Mouse (Mus musculus): ENCODE measurements around the gene Amdhd2. TPM values are rescaled to one million over a fixed set of nuclear protein-coding genes. Genes with fewer than 3 reads are reported as not detected.
"Not testable (repeated sequence)": the region's sequence is repeated elsewhere in the genome, so short reads cannot be mapped to it uniquely, and the experiment has no call there.

Gene Amdhd2
- polyA plus RNA-seq, 1 experiment from 2014 or later = 31.2 TPM

DNA sequence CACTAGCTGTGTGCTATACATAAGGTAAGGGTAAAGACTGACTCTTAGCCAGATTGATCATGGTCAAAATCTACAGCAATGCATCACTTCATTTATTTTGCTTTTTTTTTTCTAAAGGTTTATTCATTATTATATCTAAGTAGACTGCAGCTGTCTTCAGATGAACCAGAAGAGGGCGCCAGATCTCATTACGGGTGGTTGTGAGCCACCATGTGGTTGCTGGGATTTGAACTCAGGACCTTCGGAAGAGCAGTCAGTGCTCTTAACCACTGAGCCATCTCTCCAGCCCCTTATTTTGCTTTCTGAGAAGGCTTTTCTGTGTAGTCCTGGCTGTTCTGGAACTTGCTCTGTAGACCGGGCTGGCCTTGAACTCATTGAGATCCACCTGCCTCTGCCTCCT, 30.6 kb downstream of the Amdhd2 start:
- not testable (repeated sequence) for H3K4me2 ChIP-seq; H3K9ac ChIP-seq; H3K4me3 ChIP-seq; H3K27ac ChIP-seq (replicated peaks); H3K36me3 ChIP-seq; H3K9me3 ChIP-seq; H3K27me3 ChIP-seq (replicated peaks); ATAC-seq (ENCODE audit: extremely low read depth, insufficient number of reproducible peaks, low FRiP score, low TSS enrichment)
- peaks cover 29% of the 10 kb centered on the region for H3K4me1 ChIP-seq
- 86% methylated on average over 4 of the region's 4 CpGs for WGBS

DNA sequence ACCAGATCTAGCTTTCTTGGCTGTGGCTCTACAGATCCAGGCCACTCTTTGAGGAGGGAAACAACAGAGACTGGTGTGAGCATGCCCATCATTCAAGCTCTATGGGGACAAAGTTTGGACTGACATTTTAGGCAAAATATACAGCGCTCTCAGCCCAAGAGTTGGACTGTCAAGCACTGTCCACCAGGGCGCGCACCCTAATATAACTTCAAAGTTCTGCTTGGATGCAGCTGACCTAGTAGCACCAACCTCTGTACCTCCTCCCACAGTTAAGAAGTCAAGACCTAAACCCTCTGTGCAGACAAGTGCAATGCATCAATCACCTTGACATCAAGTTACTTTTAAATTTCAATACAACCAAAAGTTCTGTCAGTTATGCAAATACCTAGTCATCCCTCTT, 32.0 kb downstream of the Amdhd2 start:
- Histone ChIP-seq H3K4me2 (no peak overlapping the region), H3K4me3 (no peak overlapping the region), H3K4me1 (peaks cover 17% of the 10 kb centered on the region), H3K36me3 (0 out of 2 replicates have a peak, but pooled peaks cover 3% of the 10 kb centered on the region), H3K27me3 (replicated peaks) (no peaks in the 10 kb centered on the region), H3K27ac (replicated peaks) (no peak overlapping the region), H3K9ac (no peak overlapping the region), H3K9me3 (no peaks in the 10 kb centered on the region)
- no peak for ATAC-seq (ENCODE audit: extremely low read depth, insufficient number of reproducible peaks, low FRiP score, low TSS enrichment)
- WGBS = 89% methylated on average over 3 of the region's 3 CpGs

DNA sequence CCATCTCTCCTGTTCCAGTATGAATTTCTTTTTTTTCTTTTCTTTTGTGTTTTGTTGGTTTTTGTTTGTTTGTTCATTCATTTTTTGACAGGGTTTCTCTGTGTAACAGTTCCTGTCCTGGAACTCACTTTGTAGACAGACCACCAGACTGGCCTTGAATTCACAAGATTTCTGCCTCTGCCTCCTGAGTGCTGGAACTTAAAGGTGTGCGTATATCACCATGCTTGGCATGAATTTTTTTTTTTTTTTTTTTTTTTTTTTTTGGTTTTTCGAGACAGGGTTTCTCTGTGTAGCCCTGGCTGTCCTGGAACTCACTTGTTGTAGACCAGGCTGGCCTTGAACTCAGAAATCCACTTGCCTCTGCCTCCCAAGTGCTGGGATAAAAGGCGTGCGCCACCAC, 34.3 kb downstream of the Amdhd2 start:
- not testable (repeated sequence) for ATAC-seq (ENCODE audit: extremely low read depth, insufficient number of reproducible peaks, low FRiP score, low TSS enrichment); H3K9ac ChIP-seq; H3K9me3 ChIP-seq; H3K4me3 ChIP-seq; H3K4me2 ChIP-seq; H3K27ac ChIP-seq (replicated peaks); H3K27me3 ChIP-seq (replicated peaks); H3K36me3 ChIP-seq; H3K4me1 ChIP-seq
- 87% methylated on average over 4 of the region's 4 CpGs for WGBS

DNA sequence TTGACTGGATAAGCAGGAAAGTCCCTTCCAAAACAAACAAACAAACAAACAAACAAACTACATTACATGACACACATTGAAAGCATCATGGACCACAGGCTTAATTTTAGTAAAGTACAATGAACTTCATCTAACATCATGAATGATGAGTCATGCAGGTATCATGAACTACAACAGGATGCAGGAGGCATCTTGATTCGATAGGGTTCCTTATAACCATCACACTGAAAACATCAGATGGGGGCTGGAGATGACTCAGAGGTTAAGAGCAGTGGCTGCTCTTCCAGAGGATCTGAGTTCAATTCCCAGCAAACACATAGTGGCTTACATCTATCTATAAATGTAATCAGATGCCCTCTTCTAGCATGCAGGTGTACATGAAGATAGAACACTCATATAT, 36.0 kb downstream of the Amdhd2 start:
- Histone ChIP-seq H3K9ac (no peak overlapping the region), H3K4me2 (no peak overlapping the region), H3K27me3 (replicated peaks) (no peaks in the 10 kb centered on the region), H3K4me3 (no peak overlapping the region), H3K9me3 (no peaks in the 10 kb centered on the region), H3K36me3 (no peaks in the 10 kb centered on the region), H3K4me1 (peaks cover 5% of the 10 kb centered on the region; the same call in 1 of the 2 replicates), H3K27ac (replicated peaks) (no peak overlapping the region)
- no peak for ATAC-seq (ENCODE audit: extremely low read depth, insufficient number of reproducible peaks, low FRiP score, low TSS enrichment)
- 90% methylated on average over 1 of the region's 1 CpGs for WGBS

DNA sequence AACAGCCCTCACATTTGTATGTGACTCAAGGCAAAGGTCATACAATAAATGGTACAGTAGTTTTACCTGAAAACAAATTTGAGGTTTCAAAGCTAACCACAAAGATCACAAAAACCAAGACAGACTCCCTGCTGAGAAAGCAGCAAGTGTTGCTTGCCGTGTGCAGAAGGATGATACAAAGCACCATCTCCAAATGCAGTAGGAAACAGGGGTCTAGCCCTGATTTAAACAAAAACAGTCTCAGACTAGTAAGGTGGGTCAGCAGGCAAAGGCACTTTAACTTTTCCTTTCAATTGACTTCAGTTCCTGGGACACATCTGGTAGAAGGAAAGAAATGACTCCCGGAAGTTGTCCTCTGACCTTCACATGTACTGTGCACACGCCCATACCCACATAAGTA, 36.8 kb downstream of the Amdhd2 start:
- no peak overlapping the region for H3K9ac ChIP-seq
- no peak overlapping the region for H3K27ac ChIP-seq (replicated peaks)
- H3K4me3 ChIP-seq = no peak overlapping the region
- H3K27me3 ChIP-seq (replicated peaks) = no peaks in the 10 kb centered on the region
- no peak overlapping the region for H3K4me2 ChIP-seq
- no peaks in the 10 kb centered on the region for H3K9me3 ChIP-seq
- peaks cover 5% of the 10 kb centered on the region; the same call in 1 of the 2 replicates for H3K36me3 ChIP-seq
- H3K4me1 ChIP-seq = peaks cover 5% of the 10 kb centered on the region; the same call in 1 of the 2 replicates
- no peak for ATAC-seq (ENCODE audit: extremely low read depth, insufficient number of reproducible peaks, low FRiP score, low TSS enrichment)
- WGBS = 80% methylated on average over 3 of the region's 3 CpGs

DNA sequence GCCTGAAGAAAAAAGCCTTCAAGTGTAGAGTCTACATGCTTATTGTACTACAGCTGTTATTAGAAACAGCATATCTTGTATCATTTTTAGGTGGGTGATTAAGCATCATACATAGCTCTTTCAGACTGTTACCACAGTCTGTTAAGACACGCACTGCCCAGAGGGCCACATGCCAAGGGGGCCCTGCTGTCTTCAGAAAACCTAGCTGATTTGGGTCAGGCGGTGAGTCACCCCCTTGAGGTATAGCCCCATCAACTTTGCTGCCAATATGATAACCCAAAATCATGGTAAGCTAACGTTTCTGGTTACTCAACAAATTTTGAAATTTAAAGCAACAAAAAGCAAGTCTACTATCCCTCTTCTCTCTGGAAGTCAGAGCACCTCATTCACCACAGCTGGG, 44.1 kb downstream of the Amdhd2 start:
- H3K9ac ChIP-seq = no peak overlapping the region
- H3K4me2 ChIP-seq = no peak overlapping the region
- peaks cover 22% of the 10 kb centered on the region for H3K4me1 ChIP-seq
- H3K9me3 ChIP-seq = no peaks in the 10 kb centered on the region
- H3K27me3 ChIP-seq (replicated peaks) = no peaks in the 10 kb centered on the region
- H3K27ac ChIP-seq (replicated peaks) = no peak overlapping the region
- WGBS = 70% methylated on average over 3 of the region's 3 CpGs
- no peak overlapping the region for H3K4me3 ChIP-seq
- no peak for ATAC-seq (ENCODE audit: extremely low read depth, insufficient number of reproducible peaks, low FRiP score, low TSS enrichment)
- H3K36me3 ChIP-seq = peaks cover 7% of the 10 kb centered on the region; the same call in 1 of the 2 replicates

DNA sequence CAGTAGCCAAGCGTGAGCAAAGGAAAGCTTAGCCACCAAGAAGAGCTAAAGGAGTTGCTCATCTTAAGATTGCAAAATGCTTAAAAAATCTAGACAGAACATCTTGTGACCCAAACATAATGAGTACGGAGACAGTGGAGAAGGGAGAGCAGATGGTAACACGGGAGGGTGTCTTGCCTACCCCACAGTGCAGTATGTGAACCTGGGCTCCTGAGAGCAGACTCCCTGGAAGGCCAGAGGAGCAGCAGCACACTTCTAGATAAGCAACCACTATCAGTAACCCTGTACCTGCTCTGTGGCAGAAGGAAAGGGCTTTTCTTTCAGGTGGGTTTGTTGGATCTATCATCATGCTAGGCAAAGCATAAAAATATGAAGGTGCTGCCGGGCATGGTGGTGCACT, 50.5 kb downstream of the Amdhd2 start:
- H3K27ac ChIP-seq (replicated peaks) = no peak overlapping the region
- no peaks in the 10 kb centered on the region for H3K27me3 ChIP-seq (replicated peaks)
- H3K4me1 ChIP-seq = peaks cover 24% of the 10 kb centered on the region
- H3K4me2 ChIP-seq = no peak overlapping the region
- ATAC-seq (ENCODE audit: extremely low read depth, insufficient number of reproducible peaks, low FRiP score, low TSS enrichment) = no peak
- H3K36me3 ChIP-seq = peaks cover 28% of the 10 kb centered on the region
- 78% methylated on average over 4 of the region's 4 CpGs for WGBS
- H3K9ac ChIP-seq = no peak overlapping the region
- no peak overlapping the region for H3K4me3 ChIP-seq
- H3K9me3 ChIP-seq = no peaks in the 10 kb centered on the region

DNA sequence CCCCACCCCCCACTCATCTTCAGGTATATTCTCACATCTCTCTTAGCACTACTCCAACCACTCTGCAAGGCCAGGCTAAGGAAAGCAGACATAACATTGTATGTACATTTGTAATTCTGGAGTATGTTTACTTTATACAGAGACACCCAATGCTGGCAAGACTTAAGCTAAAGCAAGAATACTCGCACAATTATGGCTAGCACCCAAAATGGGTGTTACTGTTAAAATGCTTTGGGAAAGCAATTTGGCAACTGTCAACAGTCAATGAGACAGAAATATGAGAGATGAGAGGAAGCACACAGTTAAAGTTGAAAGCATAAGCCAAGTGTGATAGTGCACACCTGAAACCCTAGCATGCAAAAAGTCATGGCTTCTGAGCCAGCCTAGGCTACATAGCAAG, 52.3 kb downstream of the Amdhd2 start:
- H3K36me3 ChIP-seq = peaks cover 46% of the 10 kb centered on the region
- no peak overlapping the region for H3K4me3 ChIP-seq
- ATAC-seq (ENCODE audit: extremely low read depth, insufficient number of reproducible peaks, low FRiP score, low TSS enrichment) = no peak
- WGBS = 88% methylated on average over 1 of the region's 1 CpGs
- H3K9me3 ChIP-seq = no peaks in the 10 kb centered on the region
- H3K27me3 ChIP-seq (replicated peaks) = no peaks in the 10 kb centered on the region
- no peak overlapping the region for H3K27ac ChIP-seq (replicated peaks)
- H3K4me1 ChIP-seq = peaks cover 17% of the 10 kb centered on the region
- H3K4me2 ChIP-seq = no peak overlapping the region
- no peak overlapping the region for H3K9ac ChIP-seq

DNA sequence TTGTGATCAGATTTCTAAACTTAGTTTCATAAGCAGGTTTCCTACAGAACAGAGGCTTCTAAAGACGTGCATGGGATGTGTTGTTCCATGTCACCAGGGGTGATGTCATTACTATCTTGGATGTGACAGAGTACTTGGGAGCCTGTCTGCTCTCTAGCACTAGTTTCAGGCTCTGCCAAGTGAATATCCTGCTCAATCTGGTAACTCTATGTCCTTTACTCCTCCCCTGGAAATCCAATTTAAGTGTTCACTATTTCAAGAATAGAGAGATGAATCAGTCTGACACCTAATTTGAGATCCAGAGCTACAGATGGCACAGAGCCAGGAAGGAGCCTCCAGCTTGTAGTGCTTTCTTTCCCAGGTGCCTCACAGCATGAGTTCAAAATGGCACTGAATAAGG, 54.7 kb downstream of the Amdhd2 start:
- no peak for ATAC-seq (ENCODE audit: extremely low read depth, insufficient number of reproducible peaks, low FRiP score, low TSS enrichment)
- H3K9ac ChIP-seq = no peak overlapping the region
- no peak overlapping the region for H3K4me2 ChIP-seq
- peaks cover 67% of the 10 kb centered on the region for H3K36me3 ChIP-seq
- H3K4me3 ChIP-seq = no peak overlapping the region
- H3K9me3 ChIP-seq = no peaks in the 10 kb centered on the region
- no peaks in the 10 kb centered on the region for H3K27me3 ChIP-seq (replicated peaks)
- peak overlapping the region; percentile 73 for H3K27ac ChIP-seq (replicated peaks)
- peaks cover 11% of the 10 kb centered on the region for H3K4me1 ChIP-seq
- 50% methylated on average over 1 of the region's 1 CpGs for WGBS

Other genes starting within 250 kb of the Amdhd2 start
- gene Dcpp3, start 246.3 kb downstream of the Amdhd2 start, polyA plus RNA-seq (2015; fragmentation: Nextera tagmentation; extraction: Ambion mirVana) = not detected in 2 replicates
- gene Sbp, start 222.1 kb downstream of the Amdhd2 start, polyA plus RNA-seq (2015; fragmentation: Nextera tagmentation; extraction: Ambion mirVana) = not detected in 2 replicates
- not detected in 2 replicates for gene Sbpl, start 208.5 kb downstream of the Amdhd2 start, polyA plus RNA-seq (2015; fragmentation: Nextera tagmentation; extraction: Ambion mirVana)
- gene Prss30, start 183.2 kb downstream of the Amdhd2 start, polyA plus RNA-seq (2015; fragmentation: Nextera tagmentation; extraction: Ambion mirVana) = 0.10 TPM in 1 of 2 replicates, not detected in the other
- gene Prss22, start 165.7 kb downstream of the Amdhd2 start, polyA plus RNA-seq (2015; fragmentation: Nextera tagmentation; extraction: Ambion mirVana) = 0.15 TPM in 1 of 2 replicates, not detected in the other
- gene Prss27, start 125.6 kb downstream of the Amdhd2 start, polyA plus RNA-seq (2015; fragmentation: Nextera tagmentation; extraction: Ambion mirVana) = 0.34 and 0.35 TPM in 2 replicates
- 39.9 and 40.8 TPM in 2 replicates for gene Kctd5, start 90.3 kb downstream of the Amdhd2 start, polyA plus RNA-seq (2015; fragmentation: Nextera tagmentation; extraction: Ambion mirVana)
- gene Pdpk1, start 12.8 kb downstream of the Amdhd2 start, polyA plus RNA-seq (2015; fragmentation: Nextera tagmentation; extraction: Ambion mirVana) = 30.7 and 35.1 TPM in 2 replicates
- gene Atp6v0c, start 5.9 kb upstream of the Amdhd2 start, polyA plus RNA-seq (2015; fragmentation: Nextera tagmentation; extraction: Ambion mirVana) = 544 and 567 TPM in 2 replicates
- 4.2 and 5.2 TPM in 2 replicates for gene Tbc1d24, start 41.8 kb upstream of the Amdhd2 start, polyA plus RNA-seq (2015; fragmentation: Nextera tagmentation; extraction: Ambion mirVana)
- 1.9 and 2.0 TPM in 2 replicates for gene Ntn3, start 45.8 kb upstream of the Amdhd2 start, polyA plus RNA-seq (2015; fragmentation: Nextera tagmentation; extraction: Ambion mirVana)
- 6.2 and 7.0 TPM in 2 replicates for gene Tedc2, start 57.1 kb upstream of the Amdhd2 start, polyA plus RNA-seq (2015; fragmentation: Nextera tagmentation; extraction: Ambion mirVana)
- 37.2 and 38.4 TPM in 2 replicates for gene Ccnf, start 87.7 kb upstream of the Amdhd2 start, polyA plus RNA-seq (2015; fragmentation: Nextera tagmentation; extraction: Ambion mirVana)
- gene Abca17, start 187.3 kb upstream of the Amdhd2 start, polyA plus RNA-seq (2015; fragmentation: Nextera tagmentation; extraction: Ambion mirVana) = 0.11 TPM in 1 of 2 replicates, not detected in the other
- 6.2 and 6.4 TPM in 2 replicates for gene Abca3, start 188.2 kb upstream of the Amdhd2 start, polyA plus RNA-seq (2015; fragmentation: Nextera tagmentation; extraction: Ambion mirVana)